Mouse (Mus musculus) CH12.LX (cell line): ENCODE measurements around the gene Abr. TPM values are rescaled to one million over a fixed set of nuclear protein-coding genes. Genes with fewer than 3 reads are reported as not detected.

ENCODE experiments used
- DNase-seq: peaks from one replicate; pipeline ENCODE4 v3.0.0-alpha.2; 2013; ENCODE audit errors: extremely low read depth
- H3K27ac ChIP-seq: 2 replicates; pipeline ENCODE4 v1.5.1; 2012; ENCODE audit warnings: low read depth, mild to moderate bottlenecking, control low read depth, moderate library complexity; ENCODE audit not compliant: insufficient read depth
- H3K27me3 ChIP-seq: replicated peaks from 2 replicates; pipeline ENCODE3; 2012; ENCODE audit warnings: inconsistent platforms
- H3K36me3 ChIP-seq, 2 experiments: replicated peaks in 1 of 2; 2 replicates each; pipeline versions ENCODE3 to v1.6.1; 2012; ENCODE audit warnings: inconsistent platforms in 1 of 2, low read length in 1 of 2, mild to moderate bottlenecking in 1 of 2, mixed read lengths in 1 of 2, moderate library complexity in 1 of 2; ENCODE audit not compliant: control insufficient read depth in 1 of 2, insufficient read depth in 1 of 2
- H3K4me1 ChIP-seq, 2 experiments: 2 replicates each; pipeline ENCODE4 v1.6.1; 2012; ENCODE audit warnings: inconsistent platforms in 1 of 2, moderate library complexity in 1 of 2; ENCODE audit not compliant: insufficient read depth in 2 of 2, control insufficient read depth in 1 of 2
- H3K4me2 ChIP-seq: 2 replicates; pipeline ENCODE4 v1.6.1; 2012; ENCODE audit warnings: low read depth, mild to moderate bottlenecking, control low read depth; ENCODE audit not compliant: poor library complexity, insufficient read depth, severe bottlenecking
- H3K4me3 ChIP-seq, 3 experiments: fragments of 150-350 bp in 1 of 3; sonication (generic) in 1 of 3; replicated peaks in 1 of 3; 2 replicates each; pipeline versions ENCODE3 to v1.5.1; 2011 to 2012; ENCODE audit warnings: low read depth in 2 of 3, low read length in 2 of 3, mild to moderate bottlenecking in 2 of 3, moderate library complexity in 2 of 3, control low read depth in 1 of 3, improper control_type of control experiment in 1 of 3, inconsistent platforms in 1 of 3, mixed read lengths in 1 of 3; ENCODE audit not compliant: poor library complexity in 1 of 3
- H3K79me2 ChIP-seq: replicated peaks from 2 replicates; pipeline ENCODE4 v1.6.1; 2012; ENCODE audit warnings: mild to moderate bottlenecking, moderate library complexity; ENCODE audit not compliant: control insufficient read depth, poor library complexity, insufficient read depth, severe bottlenecking; ENCODE audit errors: extremely low read depth
- H3K9ac ChIP-seq: 2 replicates; pipeline ENCODE4 v1.6.1; 2012; ENCODE audit warnings: low read depth, mild to moderate bottlenecking, control low read depth, moderate library complexity; ENCODE audit not compliant: insufficient read depth
- H3K9me3 ChIP-seq: replicated peaks from 2 replicates; pipeline ENCODE3; 2012; ENCODE audit warnings: low read length, inconsistent platforms, mixed read lengths
- CHD2 ChIP-seq: IDR thresholded peaks from 2 replicates; pipeline ENCODE4 v1.6.1; 2011; ENCODE audit warnings: low read length, improper control_type of control experiment
- CTCF ChIP-seq, 2 experiments: IDR thresholded peaks in 1 of 2; conservative IDR thresholded peaks in 1 of 2; 2 replicates each; pipeline ENCODE4 v1.5.1; 2011 to 2012; ENCODE audit warnings: low read depth in 2 of 2, low read length in 2 of 2, improper control_type of control experiment in 1 of 2, inconsistent platforms in 1 of 2, mild to moderate bottlenecking in 1 of 2, moderate library complexity in 1 of 2
- E2F4 ChIP-seq: IDR thresholded peaks from 2 replicates; pipeline ENCODE4 v1.6.1; 2011; ENCODE audit warnings: low read depth, low read length, improper control_type of control experiment; ENCODE audit not compliant: insufficient replicate concordance
- EP300 ChIP-seq: IDR thresholded peaks from 2 replicates; pipeline ENCODE4 v1.6.1; 2011; ENCODE audit warnings: low read length, improper control_type of control experiment
- ETS1 ChIP-seq: conservative IDR thresholded peaks from 2 replicates; pipeline ENCODE4 v1.6.1; 2012; ENCODE audit warnings: low read depth, mild to moderate bottlenecking, inconsistent platforms, low read length, improper control_type of control experiment, moderate library complexity
- GABPA ChIP-seq: IDR thresholded peaks from 2 replicates; pipeline ENCODE4 v1.6.1; 2012; ENCODE audit warnings: low read depth, low read length, improper control_type of control experiment, inconsistent platforms; ENCODE audit not compliant: insufficient replicate concordance
- HCFC1 ChIP-seq: IDR thresholded peaks from 2 replicates; pipeline ENCODE4 v1.6.1; 2012; ENCODE audit warnings: low read depth, mild to moderate bottlenecking, inconsistent platforms, low read length, improper control_type of control experiment
- IRF4 ChIP-seq: IDR thresholded peaks from 2 replicates; pipeline ENCODE4 v1.6.1; 2014; ENCODE audit warnings: low read depth, mild to moderate bottlenecking, inconsistent platforms, low read length, improper control_type of control experiment
- JUND ChIP-seq: conservative IDR thresholded peaks from 2 replicates; pipeline ENCODE4 v1.6.1; 2011; ENCODE audit warnings: low read depth, low read length, improper control_type of control experiment
- MAFK ChIP-seq: IDR thresholded peaks from 2 replicates; pipeline ENCODE4 v1.6.1; 2011; ENCODE audit warnings: low read length, improper control_type of control experiment; ENCODE audit not compliant: insufficient replicate concordance
- MAX ChIP-seq: IDR thresholded peaks from 2 replicates; pipeline ENCODE4 v1.6.1; 2011; ENCODE audit warnings: low read length, improper control_type of control experiment
- MEF2A ChIP-seq: IDR thresholded peaks from 2 replicates; pipeline ENCODE4 v1.6.1; 2014; ENCODE audit warnings: low read depth, mild to moderate bottlenecking, inconsistent platforms, low read length, improper control_type of control experiment, borderline replicate concordance
- MXI1 ChIP-seq: IDR thresholded peaks from 2 replicates; pipeline ENCODE4 v1.6.1; 2011; ENCODE audit warnings: mild to moderate bottlenecking, low read depth, low read length, improper control_type of control experiment
- MYC ChIP-seq: IDR thresholded peaks from 2 replicates; pipeline ENCODE4 v1.6.1; 2011; ENCODE audit warnings: low read depth, mild to moderate bottlenecking, improper control_type of control experiment, low read length
- NELFE ChIP-seq: IDR thresholded peaks from 2 replicates; pipeline ENCODE4 v1.6.1; 2011; ENCODE audit warnings: low read depth, low read length, improper control_type of control experiment
- NRF1 ChIP-seq: IDR thresholded peaks from 2 replicates; pipeline ENCODE4 v1.6.1; 2014; ENCODE audit warnings: low read depth, mild to moderate bottlenecking, inconsistent platforms, low read length, improper control_type of control experiment, moderate library complexity
- PAX5 ChIP-seq: IDR thresholded peaks from 2 replicates; pipeline ENCODE4 v1.6.1; 2012; ENCODE audit warnings: low read length, inconsistent platforms, mixed read lengths
- POLR2AphosphoS2 ChIP-seq: IDR thresholded peaks from 2 replicates; pipeline ENCODE4 v1.6.1; 2011; ENCODE audit warnings: low read depth, low read length, improper control_type of control experiment
- RAD21 ChIP-seq: IDR thresholded peaks from 2 replicates; pipeline ENCODE4 v1.6.1; 2011; ENCODE audit warnings: low read depth, mild to moderate bottlenecking, low read length, improper control_type of control experiment, moderate library complexity
- SIN3A ChIP-seq: IDR thresholded peaks from 2 replicates; pipeline ENCODE4 v1.6.1; 2012; ENCODE audit warnings: low read length, improper control_type of control experiment, inconsistent platforms
- SMC3 ChIP-seq: IDR thresholded peaks from 2 replicates; pipeline ENCODE4 v1.6.1; 2011; ENCODE audit warnings: low read depth, low read length, improper control_type of control experiment
- TBP ChIP-seq: conservative IDR thresholded peaks from 2 replicates; pipeline ENCODE4 v1.6.1; 2011; ENCODE audit warnings: low read depth, low read length, improper control_type of control experiment
- USF1 ChIP-seq: IDR thresholded peaks from 2 replicates; pipeline ENCODE4 v1.6.1; 2014; ENCODE audit warnings: low read depth, mild to moderate bottlenecking, inconsistent platforms, low read length, improper control_type of control experiment
- ZKSCAN1 ChIP-seq: IDR thresholded peaks from 2 replicates; pipeline ENCODE4 v1.6.1; 2012; ENCODE audit warnings: low read depth, inconsistent platforms, low read length, improper control_type of control experiment, borderline replicate concordance
- ZMIZ1 ChIP-seq: IDR thresholded peaks from 2 replicates; pipeline ENCODE4 v1.6.1; 2012; ENCODE audit warnings: low read depth, mild to moderate bottlenecking, inconsistent platforms, low read length, improper control_type of control experiment
- dilution Hi-C: fragments of 300-500 bp; cut with MboI; formaldehyde crosslinking; loops from 2 replicates; pipeline ENCODE4 v1.14.3; 2020; ENCODE audit warnings: low sequenced_read_pairs; ENCODE audit not compliant: extremely low pct_unique_long_range_greater_than_20kb, extremely low pct_ligation_motif_present
- in situ Hi-C: fragments of 300-500 bp; cut with MboI; formaldehyde crosslinking; loops from 3 replicates; pipeline ENCODE4 v1.14.3; 2019; ENCODE audit warnings: low sequenced_read_pairs, low pct_ligation_motif_present, low pct_unique_long_range_greater_than_20kb, mixed read lengths
- polyA plus RNA-seq: library from polyadenylated mRNA; unstranded; fragments of >175 nt; gene quantifications from 2 replicates; pipeline ENCODE4 v1.2.1, GENCODE M21; 2012; ENCODE audit warnings: low read depth; ENCODE audit not compliant: insufficient read length
- total RNA-seq, 2 experiments: library from RNA; depleted of rRNA; stranded (reverse); fragments of 300-350 nt in 1 of 2; fragments of >200 nt in 1 of 2; gene quantifications; 2 replicates each; pipeline ENCODE4 v1.2.3; 2012 to 2014

The Abr gene
- total and polyA plus RNA-seq, 3 experiments = 21.0 to 49.5 (median 37.4) TPM

DNA sequence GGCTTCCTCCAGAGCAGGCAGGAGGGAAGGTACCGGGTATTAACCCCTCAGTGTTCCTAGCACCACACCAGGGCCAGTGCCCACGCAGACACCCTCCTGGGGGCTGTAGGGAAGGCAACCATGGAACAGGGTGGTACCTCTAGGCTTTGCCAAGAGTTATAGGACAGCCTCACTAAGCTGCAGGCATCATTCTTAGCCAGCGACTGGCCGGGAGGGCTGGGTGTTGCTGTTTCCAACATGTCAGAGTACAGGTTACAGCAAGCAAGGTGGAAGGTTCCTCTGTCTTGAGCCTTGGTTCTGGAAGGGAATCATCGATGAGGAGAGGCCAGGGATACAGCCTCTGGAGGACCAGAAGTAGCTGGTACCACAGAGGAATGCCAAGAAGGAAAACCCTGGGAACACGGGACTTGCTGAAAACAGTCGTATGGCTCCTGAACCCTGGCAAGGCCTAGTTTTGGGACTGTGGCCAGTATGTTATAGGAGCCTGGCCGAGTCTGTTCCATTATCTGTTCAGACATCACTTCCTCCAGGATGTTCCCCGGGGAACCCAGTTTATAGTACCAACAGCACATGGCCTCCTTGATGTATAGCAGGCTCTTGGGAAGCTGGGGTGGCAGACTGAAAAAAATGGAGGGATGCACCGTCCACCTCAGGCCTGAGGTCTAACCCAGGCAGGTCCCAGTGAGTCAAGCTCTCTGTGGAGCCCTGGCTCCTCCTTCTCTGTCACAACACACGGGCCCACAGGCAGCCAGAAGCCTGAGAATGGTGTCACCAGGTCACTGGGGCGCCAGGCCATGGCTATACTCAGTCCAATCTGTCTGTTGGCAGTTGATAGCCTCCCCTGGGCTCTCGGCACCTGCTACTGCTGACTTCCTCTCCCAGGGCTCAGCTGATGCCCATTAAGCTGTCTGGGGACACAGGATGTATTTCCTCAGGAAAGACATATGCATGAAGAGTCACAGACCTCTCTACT is 112.1 kb downstream of the Abr start:
- no peak overlapping the region for H3K4me2 ChIP-seq
- no peaks in the 10 kb centered on the region for H3K9me3 ChIP-seq
- no peak overlapping the region for H3K4me3 ChIP-seq
- dilution Hi-C loops (no loop called here), in situ Hi-C loops (loop anchor here (10.0 kb wide), 1 partner anchor 255 kb away; no protein-coding TSS in a partner anchor)
- H3K79me2 ChIP-seq = no peaks in the 10 kb centered on the region
- H3K4me1 ChIP-seq = peaks cover 3 to 45% of the 10 kb centered on the region in 2 experiments; a peak in 3 of 4 replicates
- no peak for DNase-seq
- no peaks in the 10 kb centered on the region for H3K27me3 ChIP-seq
- TF ChIP-seq ETS1 (no peak), TBP (no peak), CTCF (conservative IDR thresholded peaks at IDR 0.05 in 1 of 2, IDR thresholded peaks at IDR 0.05 in 1 of 2; ENCODE audit: low read depth in 2 of 2, low read length in 2 of 2) (no peak), ZKSCAN1 (no peak), NRF1 (no peak), POLR2AphosphoS2 (no peak), MXI1 (no peak), PAX5 (no peak), MYC (no peak), NELFE (no peak), SIN3A (no peak), RAD21 (no peak), MAFK (no peak), ZMIZ1 (no peak)
- no peak overlapping the region for H3K27ac ChIP-seq
- no peak overlapping the region for H3K9ac ChIP-seq
- peaks cover 0 to 3% of the 10 kb centered on the region in 2 experiments for H3K36me3 ChIP-seq

DNA sequence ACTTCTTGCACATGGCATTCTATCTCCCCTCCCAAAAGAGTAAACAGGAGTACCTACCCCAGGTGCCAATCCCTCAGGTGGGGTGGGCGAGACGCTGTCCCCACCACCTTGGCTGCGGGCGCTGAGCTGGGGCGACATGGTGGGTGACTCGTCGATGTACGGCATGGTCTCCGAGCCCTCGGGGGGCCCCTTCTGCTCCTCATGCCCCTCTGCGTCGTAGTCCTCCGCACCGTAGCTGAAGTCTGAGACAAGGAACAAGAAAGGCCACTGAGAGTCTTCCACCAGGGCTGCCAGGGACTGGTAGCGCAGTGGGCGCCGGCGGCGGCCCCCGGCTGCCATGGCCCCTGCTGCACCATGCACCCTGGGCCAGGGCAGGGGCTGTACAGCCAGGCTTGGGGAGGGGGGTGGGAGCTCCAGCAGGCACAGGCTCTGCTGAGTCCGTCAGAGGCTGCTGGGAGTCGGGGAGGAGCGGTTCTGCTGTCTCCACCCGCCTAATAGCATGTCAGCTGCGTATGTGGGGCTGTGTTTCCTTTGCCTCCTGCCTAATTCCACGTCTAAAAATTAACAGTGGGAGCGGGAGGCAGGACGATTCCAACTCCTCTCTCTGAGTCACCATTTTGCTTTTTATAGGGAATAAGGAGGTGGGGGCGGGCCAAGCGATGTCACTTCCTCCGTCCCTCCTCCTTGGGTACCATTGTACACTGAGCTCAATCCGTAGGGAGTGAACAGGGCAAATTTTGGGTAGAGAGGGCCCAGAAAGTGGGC is 113.1 kb downstream of the Abr start:
- H3K79me2 ChIP-seq = no peaks in the 10 kb centered on the region
- no peaks in the 10 kb centered on the region for H3K27me3 ChIP-seq
- no peaks in the 10 kb centered on the region for H3K9me3 ChIP-seq
- peaks cover 0 to 3% of the 10 kb centered on the region in 2 experiments for H3K36me3 ChIP-seq
- H3K9ac ChIP-seq = no peak overlapping the region
- no peak overlapping the region for H3K4me3 ChIP-seq
- TF ChIP-seq SMC3 (no peak), CTCF (conservative IDR thresholded peaks at IDR 0.05 in 1 of 2, IDR thresholded peaks at IDR 0.05 in 1 of 2; ENCODE audit: low read depth in 2 of 2, low read length in 2 of 2) (no peak), EP300 (no peak), MXI1 (no peak), IRF4 (no peak), HCFC1 (no peak), PAX5 (no peak), NRF1 (no peak), RAD21 (no peak), MYC (no peak), USF1 (no peak), NELFE (no peak), CHD2 (no peak), TBP (no peak), JUND (no peak), POLR2AphosphoS2 (no peak), E2F4 (no peak), MEF2A (no peak), MAX (no peak), GABPA (no peak)
- no peak overlapping the region for H3K27ac ChIP-seq
- no peak overlapping the region for H3K4me2 ChIP-seq
- H3K4me1 ChIP-seq = peaks cover 6 to 55% of the 10 kb centered on the region in 2 experiments; a peak in 3 of 4 replicates
- dilution Hi-C loops = no loop called here
- in situ Hi-C loops = loop anchor here (10.0 kb wide), 1 partner anchor 254 kb away; no protein-coding TSS in a partner anchor
- DNase-seq = no peak
